Mouse (Mus musculus) layer of hippocampus, adult 2 months (tissue): ENCODE measurements around the gene Nup43. TPM values are rescaled to one million over a fixed set of nuclear protein-coding genes. Genes with fewer than 3 reads are reported as not detected.

ENCODE experiments used
- DNase-seq, 2 experiments: peaks; one replicate each; pipeline ENCODE4 v3.0.0; 2022; ENCODE audit warnings: low spot score in 2 of 2
- H3K27ac ChIP-seq: fragments of 200-600 bp; 2 replicates; pipeline ENCODE4 v1.8.1; 2022
- H3K4me3 ChIP-seq: fragments of 200-600 bp; 2 replicates; pipeline ENCODE4 v1.8.1; 2022; ENCODE audit warnings: mild to moderate bottlenecking
- CTCF ChIP-seq: fragments of 200-600 bp; conservative IDR thresholded peaks from 2 replicates; pipeline ENCODE4 v1.8.1; 2022; ENCODE audit warnings: antibody characterized with exemption, mild to moderate bottlenecking, moderate library complexity
- total RNA-seq, 2 experiments: library from RNA; stranded (reverse); gene quantifications; 2 replicates each; pipeline ENCODE4 v1.2.3; 2021

The Nup43 gene
- total RNA-seq, 2 experiments from 2014 or later: 5.8 to 8.2 TPM

GRCm38 (mm10) chr10:7710121-7710520 lies 42.8 kb downstream of the Nup43 start:
- no peak overlapping the region for H3K27ac ChIP-seq
- H3K4me3 ChIP-seq: no peak overlapping the region
- TF ChIP-seq CTCF: no peak
- no peak for DNase-seq

DNA sequence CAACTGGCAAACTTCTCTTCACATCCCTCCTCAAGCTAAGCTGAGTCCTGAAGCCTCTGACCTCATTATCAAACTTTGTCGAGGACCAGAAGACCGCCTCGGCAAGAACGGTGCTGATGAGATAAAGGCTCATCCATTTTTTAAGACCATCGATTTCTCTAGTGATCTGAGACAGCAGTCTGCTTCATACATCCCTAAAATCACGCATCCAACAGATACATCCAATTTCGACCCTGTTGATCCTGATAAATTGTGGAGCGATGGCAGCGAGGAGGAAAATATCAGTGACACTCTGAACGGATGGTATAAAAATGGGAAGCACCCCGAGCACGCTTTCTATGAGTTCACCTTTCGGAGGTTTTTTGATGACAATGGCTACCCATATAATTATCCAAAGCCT lies 45.2 kb downstream of the Nup43 start:
- Histone ChIP-seq H3K27ac (no peak overlapping the region), H3K4me3 (no peak overlapping the region)
- DNase-seq: no peak
- TF ChIP-seq CTCF: no peak

DNA sequence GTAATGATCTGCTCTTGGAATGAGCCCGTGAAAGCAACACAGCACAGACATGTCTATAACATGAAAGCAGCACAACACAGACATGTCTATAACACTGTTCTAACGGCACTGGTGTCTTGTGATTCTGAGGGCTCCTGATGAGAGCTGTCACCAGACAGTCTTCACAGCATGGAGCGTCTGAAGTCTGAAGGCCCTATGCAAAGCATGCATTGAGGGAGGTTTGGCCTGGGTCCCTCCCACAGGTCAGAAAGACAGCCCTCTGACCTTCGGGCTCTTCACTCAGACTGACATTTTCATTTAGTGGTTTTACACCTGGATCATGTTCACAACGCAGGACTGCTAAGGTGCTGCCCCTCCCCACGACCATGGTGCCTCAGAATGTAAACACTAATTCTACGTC lies 47.8 kb downstream of the Nup43 start:
- DNase-seq: no peak
- no peak overlapping the region for H3K4me3 ChIP-seq
- TF ChIP-seq CTCF: no peak
- no peak overlapping the region for H3K27ac ChIP-seq

DNA sequence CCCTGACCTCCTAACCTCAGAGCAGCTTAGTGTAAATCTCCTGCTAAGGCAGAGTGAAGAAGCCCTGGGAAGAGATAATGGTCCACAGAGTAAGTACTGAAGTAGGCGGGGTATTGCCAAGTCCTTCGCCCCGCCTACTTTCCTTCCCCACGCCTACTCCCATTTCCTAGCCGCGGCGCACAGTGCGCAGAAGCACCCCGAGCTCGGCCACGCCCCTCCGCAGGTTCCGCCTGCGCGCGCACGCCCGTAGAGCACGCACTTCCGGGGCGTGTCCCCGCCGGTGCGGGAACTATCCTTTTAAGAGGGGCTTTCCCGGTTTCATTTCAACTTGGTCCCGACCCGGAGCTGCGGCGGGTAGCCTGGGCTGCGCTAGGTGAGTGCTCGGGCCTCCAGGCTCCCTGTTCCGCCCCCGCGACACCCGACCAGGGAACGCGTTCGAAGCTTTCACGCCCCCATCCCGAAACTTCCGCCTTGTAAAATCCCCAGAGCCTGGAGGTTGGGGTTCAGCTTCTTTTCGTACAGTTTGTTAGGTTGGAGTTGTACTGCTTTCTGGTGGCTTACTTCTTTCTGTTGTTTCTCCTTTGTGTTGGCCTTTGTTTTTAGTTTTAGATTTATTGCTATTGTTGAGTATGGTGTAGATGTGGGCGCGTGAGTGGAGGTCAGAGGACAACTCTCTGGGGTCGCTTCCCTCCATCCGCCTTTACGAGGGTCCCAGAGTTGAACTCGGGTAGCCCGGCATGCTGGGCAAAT lies 58.6 kb downstream of the Nup43 start, which contains the start of gene Katna1:
TSS of gene Katna1 (plus strand) at position 250 of the 750 bp plus-strand sequence.
- Histone ChIP-seq H3K4me3 (peak within 1 kb of the TSS; percentile 80), H3K27ac (peak within 1 kb of the TSS; percentile 83)
- DNase-seq: peak; percentile 91
- no peak for TF ChIP-seq CTCF

DNA sequence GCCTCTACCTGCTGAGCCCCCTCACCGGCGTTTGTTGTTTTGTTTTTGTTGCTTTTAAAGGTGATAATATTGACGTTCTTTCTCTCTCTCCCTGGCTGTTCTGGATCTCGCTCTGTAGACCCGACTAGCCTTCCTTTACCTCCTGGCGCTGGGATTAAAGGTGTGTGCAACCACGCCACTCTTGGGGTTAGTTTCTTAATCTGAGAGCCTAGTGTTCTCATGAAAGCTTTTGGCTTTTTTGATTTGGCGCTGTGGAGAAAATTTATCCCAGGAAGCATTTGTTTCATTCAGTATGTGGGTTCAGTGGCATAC lies 59.2 kb downstream of the Nup43 start:
- no peak for TF ChIP-seq CTCF
- DNase-seq: no peak
- Histone ChIP-seq H3K27ac (peak overlapping the region; percentile 83), H3K4me3 (peak overlapping the region; percentile 80)

DNA sequence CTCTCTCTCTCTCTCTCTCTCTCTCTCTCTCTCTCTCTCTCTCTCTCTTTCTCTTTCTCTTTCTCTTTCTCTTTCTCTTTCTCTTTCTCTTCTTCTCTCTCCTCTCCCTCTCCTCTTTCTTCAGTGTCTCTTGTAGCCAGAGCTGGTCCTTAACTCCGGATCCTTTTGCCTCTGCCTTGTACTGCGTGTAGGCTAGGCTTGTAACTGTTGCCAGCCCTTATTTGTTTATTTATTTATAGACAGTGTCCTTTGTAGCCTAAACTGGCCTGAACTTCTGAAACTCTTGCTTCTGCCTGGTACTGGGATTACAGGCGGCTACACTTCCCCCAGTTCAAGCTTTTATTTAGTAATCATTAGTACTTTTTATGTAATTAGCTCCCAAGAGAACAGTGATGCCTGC lies 59.7 kb downstream of the Nup43 start:
- Histone ChIP-seq H3K4me3 (peak overlapping the region; percentile 20; the same call in 1 of the 2 replicates), H3K27ac (no peak overlapping the region)
- no peak for DNase-seq
- no peak for TF ChIP-seq CTCF

Other genes with a start within 250 kb of the Nup43 start
- gene Ulbp1, start 193.9 kb upstream of the Nup43 start, total RNA-seq: under 1 TPM; 0.08 to 0.42 TPM
- 100 to 1,000 TPM; 197 to 200 TPM for gene Lrp11, start 77.7 kb upstream of the Nup43 start, total RNA-seq
- 100 to 1,000 TPM; 151 to 162 TPM for gene Pcmt1, start 13.6 kb downstream of the Nup43 start, total RNA-seq
- gene Lats1, start 13.7 kb downstream of the Nup43 start, total RNA-seq: 10 to 100 TPM; 32.6 to 35.8 TPM
- 10 to 100 TPM; 16.6 to 18.3 TPM for gene Katna1, start 58.5 kb downstream of the Nup43 start, total RNA-seq
- gene Ginm1, start 125.3 kb downstream of the Nup43 start, total RNA-seq: 10 to 100 TPM; 21.4 to 22.1 TPM
- 10 to 100 TPM; 36.3 to 38.3 TPM for gene Ppil4, start 125.4 kb downstream of the Nup43 start, total RNA-seq
- under 1 TPM in 1 of 2 experiments, not detected in 1; 0.10 TPM for gene Zc3h12d, start 165.0 kb downstream of the Nup43 start, total RNA-seq